Mouse (Mus musculus): ENCODE measurements around the gene Gpsm1.
A peak's percentile ranks its signal among the peaks of the same experiment; 100 is the strongest.

The Gpsm1 gene

GRCm38 (mm10) chr2:26341510-26341981 lies 26.2 kb downstream of the Gpsm1 start:
- no peak for DNase-seq (ENCODE audit: low spot score)

- DNase-seq (ENCODE audit: low spot score) = no peak
Measured at GRCm38 (mm10) chr2:26342044-26342443, 26.7 kb downstream of the Gpsm1 start.

- DNase-seq (ENCODE audit: low spot score) = no peak
Measured at GRCm38 (mm10) chr2:26342609-26343490, 27.5 kb downstream of the Gpsm1 start.

- no peak for DNase-seq (ENCODE audit: low spot score)
Measured at GRCm38 (mm10) chr2:26348241-26348640, 32.9 kb downstream of the Gpsm1 start.

- peak; percentile 80 for DNase-seq (ENCODE audit: low spot score)
Measured at GRCm38 (mm10) chr2:26351358-26352290, 36.3 kb downstream of the Gpsm1 start, which contains the start of gene Dnlz. Gene Dnlz, minus strand, starts transcription at chr2:26352110.

- DNase-seq (ENCODE audit: low spot score) = no peak
Measured at GRCm38 (mm10) chr2:26352291-26352910, 37.1 kb downstream of the Gpsm1 start.

DNA sequence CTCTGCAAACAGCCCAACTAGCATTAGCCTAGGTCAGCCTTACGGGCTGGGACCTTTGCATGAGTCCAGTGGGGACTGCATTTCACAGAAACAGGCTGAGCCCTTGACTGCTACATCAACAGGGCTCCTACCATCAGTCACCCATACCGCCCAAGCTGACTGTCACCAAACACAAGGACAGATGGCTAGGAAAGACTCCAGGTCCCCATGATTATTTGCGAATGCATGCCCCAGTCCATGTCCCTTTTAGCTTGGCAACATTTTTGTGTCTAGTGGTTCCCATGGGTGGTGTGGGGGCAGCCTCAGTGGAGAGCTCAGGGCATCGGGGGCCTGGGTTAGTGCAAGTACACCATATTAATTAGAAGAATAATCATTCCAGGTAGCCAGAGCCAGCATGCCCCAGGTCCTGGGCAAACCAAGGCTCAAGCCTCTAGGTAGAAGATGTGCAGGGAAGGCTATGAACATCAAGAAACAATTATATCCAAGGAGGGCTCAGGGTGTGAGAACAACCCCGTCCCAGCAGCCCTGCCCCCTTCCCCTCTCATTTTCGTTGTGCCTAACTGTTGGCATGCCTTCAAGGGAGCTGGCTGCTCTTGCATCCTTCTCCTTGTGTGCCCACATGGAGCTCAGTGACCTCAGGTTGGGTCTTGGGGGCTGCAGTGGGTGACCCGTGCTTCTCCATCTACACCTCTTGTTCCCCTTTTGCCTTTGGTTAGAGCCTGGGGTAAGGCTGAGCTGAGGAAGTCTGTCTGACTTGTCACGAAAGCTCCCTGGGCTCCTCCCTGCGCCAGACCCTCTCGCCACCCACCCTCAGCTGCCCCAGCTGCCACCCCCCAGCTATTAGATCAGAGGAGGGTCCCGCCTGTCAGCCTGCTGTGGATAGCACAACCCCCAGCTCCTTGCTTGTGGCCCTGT lies 38.0 kb downstream of the Gpsm1 start:
- no peak for DNase-seq (ENCODE audit: low spot score)

- no peak for DNase-seq (ENCODE audit: low spot score)
Measured at GRCm38 (mm10) chr2:26354401-26354800, 39.1 kb downstream of the Gpsm1 start.

DNA sequence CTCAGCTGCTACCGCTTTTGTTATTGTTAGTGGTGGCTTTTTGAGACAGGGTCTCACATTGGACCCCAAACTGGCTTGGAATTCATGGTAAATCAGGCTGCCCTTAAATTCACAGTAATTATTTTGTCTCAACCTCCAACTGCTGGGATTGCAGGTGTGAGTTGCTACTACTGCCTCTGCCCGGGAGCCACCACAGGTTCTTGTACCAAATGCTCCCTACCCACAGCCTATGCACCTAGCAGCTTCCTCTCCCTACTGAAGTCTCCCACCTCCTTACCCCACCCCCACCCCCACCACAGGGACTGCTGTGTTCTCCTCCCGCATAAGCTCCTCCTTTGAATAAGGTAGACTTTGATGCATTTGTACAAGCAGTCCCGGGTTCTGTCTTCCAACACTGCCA lies 40.9 kb downstream of the Gpsm1 start:
- DNase-seq (ENCODE audit: low spot score) = no peak

GRCm38 (mm10) chr2:26356678-26357077 lies 41.4 kb downstream of the Gpsm1 start:
- DNase-seq (ENCODE audit: low spot score) = no peak

DNA sequence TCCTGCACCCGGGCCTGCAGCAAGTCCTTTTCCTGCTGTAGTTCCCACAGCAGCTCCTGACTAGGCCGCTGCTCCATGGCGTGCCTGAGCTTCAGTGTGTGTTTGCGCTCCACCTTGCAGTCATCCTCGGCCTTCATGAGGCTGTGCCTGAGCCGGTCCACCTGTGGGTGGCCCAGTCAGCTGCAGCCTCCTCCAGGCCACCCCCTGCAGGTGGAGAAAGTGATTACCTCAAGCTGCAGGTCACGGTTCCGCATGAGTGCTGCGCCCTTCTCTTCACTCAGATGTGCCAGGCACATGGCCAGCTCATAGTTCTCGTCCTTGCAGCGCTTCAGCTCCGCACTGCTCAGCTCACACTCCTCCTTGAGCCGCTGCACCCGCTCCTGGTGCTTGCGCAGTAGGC lies 42.2 kb downstream of the Gpsm1 start:
- DNase-seq (ENCODE audit: low spot score) = no peak

GRCm38 (mm10) chr2:26358667-26359320 lies 43.5 kb downstream of the Gpsm1 start:
- DNase-seq (ENCODE audit: low spot score) = no peak

DNA sequence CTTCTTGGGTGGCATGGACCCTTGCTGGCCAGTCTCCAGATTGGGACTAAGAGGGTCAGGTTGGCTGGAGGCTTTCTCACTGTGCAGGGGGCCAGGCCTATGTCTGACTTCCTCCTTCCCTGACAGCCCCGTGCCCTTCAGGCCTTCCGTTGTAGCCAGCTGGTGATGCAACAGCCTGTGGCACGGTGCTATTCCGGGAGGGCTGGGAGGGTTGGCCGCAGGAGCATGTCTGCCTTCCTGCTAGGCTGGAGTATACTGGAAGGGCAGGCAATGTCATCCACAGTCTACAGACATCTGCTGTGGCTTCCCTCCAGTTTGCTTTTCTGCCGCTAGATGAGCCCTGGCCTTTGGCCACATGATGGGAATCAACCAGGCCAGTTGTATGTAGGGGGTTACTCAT lies 44.7 kb downstream of the Gpsm1 start:
- no peak for DNase-seq (ENCODE audit: low spot score)

GRCm38 (mm10) chr2:26360772-26361171 lies 45.5 kb downstream of the Gpsm1 start, which contains the start of gene Card9:
Gene Card9, minus strand, starts transcription at chr2:26360918.
- DNase-seq (ENCODE audit: low spot score) = no peak

- DNase-seq (ENCODE audit: low spot score) = no peak
Measured at GRCm38 (mm10) chr2:26362991-26363390, 47.7 kb downstream of the Gpsm1 start.

GRCm38 (mm10) chr2:26363481-26363880 lies 48.2 kb downstream of the Gpsm1 start:
- no peak for DNase-seq (ENCODE audit: low spot score)

DNA sequence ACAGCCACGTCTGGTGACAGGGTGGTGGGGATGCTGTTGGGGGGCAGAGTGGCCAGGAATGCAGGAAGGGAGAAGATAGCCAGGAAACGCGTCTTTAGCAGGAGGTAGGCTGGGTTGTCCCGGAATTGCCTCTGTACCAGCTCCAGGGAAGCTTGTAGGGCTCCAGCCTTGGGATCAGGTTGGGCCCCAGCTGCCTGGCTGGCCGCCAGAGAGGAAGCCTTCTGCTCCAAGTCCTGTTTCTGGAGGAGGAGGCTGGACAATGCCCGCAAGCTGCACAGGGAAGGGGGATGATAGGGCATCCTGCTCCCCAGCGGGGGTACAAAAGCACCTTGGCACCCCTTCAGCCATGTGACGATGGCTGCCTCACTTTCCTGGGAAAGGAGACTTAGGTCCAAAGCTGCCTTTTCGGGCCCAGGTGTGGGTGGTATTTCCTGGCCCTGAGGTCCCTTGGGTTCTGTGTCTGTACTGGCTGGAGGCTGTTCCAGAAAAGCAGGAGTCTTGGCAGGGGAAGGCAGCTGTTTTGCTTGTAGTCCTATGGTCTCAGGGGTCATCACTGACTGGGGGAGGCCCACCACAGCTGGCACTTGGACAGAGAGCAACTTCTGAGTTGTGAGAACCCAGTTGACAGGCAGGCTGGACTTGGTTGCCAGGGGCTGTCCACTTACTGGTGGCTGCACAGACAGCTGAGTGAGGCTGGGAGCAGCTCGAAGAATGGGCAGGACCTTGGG lies 49.6 kb downstream of the Gpsm1 start:
- no peak for DNase-seq (ENCODE audit: low spot score)

GRCm38 (mm10) chr2:26367911-26368310 lies 52.6 kb downstream of the Gpsm1 start:
- no peak for DNase-seq (ENCODE audit: low spot score)

GRCm38 (mm10) chr2:26368572-26368971 lies 53.3 kb downstream of the Gpsm1 start:
- DNase-seq (ENCODE audit: low spot score) = no peak

DNA sequence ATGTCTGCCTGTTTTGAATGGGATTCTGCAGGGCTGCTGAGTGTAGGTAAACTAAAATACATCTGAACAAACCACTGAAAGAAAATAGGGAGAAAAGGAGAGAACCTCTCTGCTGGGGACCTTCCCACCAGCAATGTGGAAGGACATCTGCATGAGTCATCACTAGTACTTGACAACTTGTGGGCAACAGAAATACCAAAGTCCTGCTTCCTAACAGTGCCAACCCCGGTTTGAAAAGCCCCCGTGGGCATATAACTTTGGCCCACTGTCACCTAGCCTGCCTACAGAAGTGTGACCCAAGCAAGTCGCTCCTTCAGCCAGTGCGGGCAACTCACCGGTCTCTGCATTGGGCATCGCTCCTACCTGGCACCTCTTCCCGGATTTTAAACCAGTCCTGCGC lies 57.1 kb downstream of the Gpsm1 start:
- DNase-seq (ENCODE audit: low spot score) = no peak
